Mouse (Mus musculus): ENCODE measurements around the gene Tle2.
A peak's percentile ranks its signal among the peaks of the same experiment; 100 is the strongest.

The Tle2 gene

DNA sequence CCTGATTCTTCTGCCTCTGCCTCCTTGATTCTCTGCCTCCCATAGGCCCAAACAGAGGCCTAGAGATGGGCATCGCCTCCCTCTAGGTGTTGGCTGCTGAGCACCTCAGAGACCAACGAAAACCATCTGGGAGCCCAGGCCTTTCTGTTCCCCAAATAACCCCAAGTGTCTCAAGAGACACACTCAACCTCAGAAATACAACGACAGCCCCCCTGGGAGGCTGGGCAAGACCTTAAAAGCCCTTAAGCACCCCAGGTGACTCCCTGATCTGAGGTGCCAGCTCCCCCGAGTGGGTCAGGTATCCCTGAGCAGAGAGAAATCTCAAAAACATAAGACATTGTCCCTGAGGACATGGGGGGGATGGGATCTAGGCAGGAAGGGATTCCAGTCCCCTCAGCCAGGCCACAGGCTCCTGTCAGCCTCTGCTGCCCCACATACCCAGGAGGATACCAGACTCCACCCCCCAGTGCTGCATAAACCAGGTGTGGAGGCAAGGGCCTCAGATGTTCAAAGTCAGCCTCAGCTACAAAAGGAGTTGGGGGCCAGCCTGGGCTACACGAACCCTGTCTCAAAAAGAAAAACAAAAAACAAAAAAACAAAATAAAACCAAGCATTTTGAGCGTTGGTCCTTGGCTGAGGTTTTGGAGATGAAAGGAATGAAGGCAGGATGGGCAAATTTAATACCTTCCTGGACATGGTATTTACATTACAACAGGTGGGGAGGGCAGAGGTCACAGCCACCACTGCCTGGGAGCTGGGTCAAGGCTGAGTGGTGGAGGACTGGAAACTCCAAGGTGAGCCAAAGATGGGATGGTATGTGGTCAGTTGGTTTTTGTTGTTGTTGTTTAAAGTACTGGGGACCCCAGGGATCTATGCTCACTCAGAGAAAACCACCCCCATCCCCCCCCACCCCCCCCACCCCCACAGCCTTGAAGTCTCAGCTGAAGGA, 20.3 kb upstream of the Tle2 start:
- DNase-seq (ENCODE audit: low spot score in 2 of 2) = no peak

DNA sequence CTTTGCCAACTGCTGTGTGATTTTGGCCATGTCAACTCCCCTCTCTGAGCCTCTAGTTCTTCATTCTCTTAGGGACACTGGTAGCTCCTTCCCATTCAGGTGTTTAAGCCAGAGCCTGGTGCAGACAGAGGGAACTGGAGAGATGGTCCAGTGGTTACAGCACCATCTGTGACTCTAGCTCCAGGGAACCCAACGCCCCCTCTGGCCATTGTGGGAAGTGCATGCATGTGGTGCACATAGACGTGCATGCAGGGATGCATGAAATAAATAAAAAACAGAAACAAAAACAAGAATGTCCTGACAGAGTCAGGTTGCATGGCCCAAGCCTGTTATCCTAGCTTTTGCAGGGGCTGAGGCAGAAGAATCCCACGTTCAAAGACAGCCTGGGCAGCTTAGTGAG, 18.1 kb upstream of the Tle2 start:
- no peak for DNase-seq (ENCODE audit: low spot score in 2 of 2)

DNA sequence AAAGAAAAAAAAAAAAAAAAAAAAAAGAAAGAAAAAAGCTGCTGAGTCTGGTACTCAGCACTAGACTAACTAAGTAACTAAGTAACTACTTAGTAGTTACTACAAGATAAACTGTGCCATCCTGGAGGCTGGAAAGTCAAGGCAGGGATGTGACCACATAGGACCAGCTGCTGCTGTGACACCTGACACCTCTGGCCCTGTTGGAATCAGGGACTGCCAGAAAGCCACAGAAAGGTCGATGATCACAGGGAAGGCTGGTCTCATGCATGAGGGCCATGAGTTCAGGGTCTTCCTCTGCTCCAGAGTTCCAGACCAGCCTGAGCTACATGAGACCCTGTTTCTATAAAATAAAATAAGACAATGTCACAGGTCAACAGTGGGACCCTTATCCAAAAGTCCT, 16.9 kb upstream of the Tle2 start:
- DNase-seq (ENCODE audit: low spot score in 2 of 2) = no peak

DNA sequence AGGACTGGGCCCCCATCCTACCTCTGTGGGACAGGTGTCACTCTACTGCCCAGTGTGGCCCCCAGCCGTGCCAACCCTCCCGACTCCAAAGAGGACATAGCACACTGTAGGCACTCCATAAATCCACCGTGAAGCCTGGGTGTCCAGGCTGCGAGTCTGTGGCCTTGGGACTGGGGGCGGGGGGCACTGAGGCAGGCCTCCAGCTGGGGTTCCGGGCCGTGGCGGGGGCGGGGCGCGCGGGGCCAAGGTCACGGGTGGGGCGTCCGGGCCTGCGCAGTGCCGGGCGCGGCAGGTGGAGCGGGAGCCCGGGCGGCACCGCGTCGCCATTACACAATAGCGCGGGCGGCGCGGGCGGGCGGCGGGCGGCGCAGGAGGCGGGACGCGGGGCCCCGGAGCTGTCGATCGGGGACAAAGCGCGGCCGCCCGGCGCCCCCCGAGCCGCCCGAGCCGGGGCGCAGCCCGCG, 15.2 kb upstream of the Tle2 start, which contains the start of gene Aes:
Gene Aes, plus strand, starts transcription at position 326 of the 464 bp plus-strand sequence.
- peak; percentile 69 to 83 for DNase-seq (ENCODE audit: low spot score in 2 of 2)

DNA sequence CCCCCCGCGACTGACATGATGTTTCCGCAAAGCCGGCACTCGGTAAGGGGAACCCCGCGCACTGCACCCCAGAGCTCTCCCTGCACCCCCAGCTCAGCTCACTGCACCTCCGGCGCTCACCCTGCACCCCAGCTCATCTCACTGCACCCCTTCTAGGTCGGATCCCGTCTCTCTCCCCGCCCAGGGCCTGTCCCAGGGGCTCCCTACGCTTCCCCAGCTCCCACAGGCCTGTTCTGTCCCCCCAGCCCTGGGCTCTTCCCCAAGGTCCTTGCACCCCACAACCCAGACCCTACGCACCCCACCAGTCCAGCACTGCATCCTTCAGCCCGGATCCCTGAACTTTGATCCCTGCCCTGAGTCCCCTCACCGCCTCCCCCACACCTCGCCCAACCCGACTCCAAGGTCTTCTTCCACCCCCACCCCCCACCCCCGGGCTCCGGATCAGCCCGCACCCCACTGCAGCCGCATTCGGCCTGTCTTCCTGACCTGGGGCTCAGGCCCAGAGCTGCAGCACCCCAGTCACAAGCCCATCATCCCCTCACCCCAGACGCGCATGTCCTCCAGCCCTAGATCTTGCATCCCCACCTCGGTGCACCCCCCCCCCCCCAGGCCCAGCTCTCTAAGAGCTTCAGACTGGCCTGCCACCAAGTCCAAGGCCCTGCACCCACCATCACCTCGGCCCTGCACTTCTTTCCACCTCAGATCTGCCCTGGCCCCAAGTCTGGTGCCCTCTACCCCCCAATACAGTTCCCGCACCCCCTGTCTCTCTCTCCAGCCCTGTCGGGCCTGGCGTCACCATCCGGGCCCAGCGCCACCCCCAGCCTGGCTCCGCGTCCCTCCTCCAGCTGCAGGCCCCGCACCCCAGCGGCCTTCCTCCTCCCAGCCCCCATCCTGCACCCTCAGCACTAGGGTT, 14.5 kb upstream of the Tle2 start:
- peak in 1 of 2 experiments; percentile 72 for DNase-seq (ENCODE audit: low spot score in 2 of 2)

DNA sequence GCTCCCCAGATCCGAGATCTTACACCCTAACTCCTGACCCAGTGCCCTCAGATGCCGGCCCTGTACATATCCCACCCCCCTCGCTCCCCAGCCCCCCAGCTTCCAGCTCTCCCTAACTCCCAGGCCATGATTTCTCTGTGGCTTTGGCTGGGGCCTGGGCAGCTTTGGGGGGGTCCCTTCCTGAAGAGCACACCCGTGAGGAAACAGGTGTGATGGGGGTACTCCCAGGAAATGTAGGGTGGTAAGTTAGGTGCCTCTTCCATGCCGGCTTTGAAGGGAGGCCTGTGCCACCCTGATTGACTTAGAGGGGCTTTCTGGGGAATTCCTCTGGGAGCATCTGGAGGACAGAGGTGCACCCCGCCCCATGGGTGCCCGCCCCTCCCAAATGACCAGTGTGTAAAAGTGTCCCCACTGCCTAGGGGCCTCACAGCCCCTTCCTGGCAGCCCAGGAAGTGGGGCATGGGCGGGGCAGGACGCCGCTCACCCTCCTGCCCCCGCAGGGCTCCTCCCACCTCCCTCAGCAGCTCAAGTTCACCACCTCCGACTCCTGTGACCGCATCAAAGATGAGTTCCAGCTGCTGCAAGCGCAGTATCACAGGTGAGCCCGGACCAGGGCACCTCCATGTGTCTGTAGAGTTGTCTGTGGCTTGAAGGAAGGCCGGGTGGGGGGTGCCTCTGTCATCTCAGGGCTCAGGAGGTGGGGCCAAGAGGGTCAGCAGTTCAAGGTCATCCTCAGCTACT, 13.5 kb upstream of the Tle2 start:
- no peak for DNase-seq (ENCODE audit: low spot score in 2 of 2)

DNA sequence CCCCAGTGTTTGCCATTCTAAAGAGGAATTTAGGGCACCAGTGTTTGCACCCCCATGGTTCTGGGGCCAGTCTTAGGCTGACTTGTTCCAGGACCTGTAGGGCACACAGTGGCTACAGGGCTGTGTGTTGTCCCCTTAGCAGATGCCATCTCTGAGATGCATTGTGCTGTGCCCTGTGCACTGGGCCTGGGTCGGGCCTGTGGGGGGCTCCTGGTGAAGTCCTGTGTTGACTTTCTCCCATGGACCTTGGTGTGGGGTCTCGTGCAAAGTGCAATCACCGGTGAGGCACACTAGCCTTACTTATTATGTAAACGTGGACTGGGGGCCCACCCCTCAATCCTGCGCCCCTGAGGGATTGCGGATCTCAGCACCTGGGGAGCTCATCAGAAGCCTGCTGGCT, 11.9 kb upstream of the Tle2 start:
- DNase-seq (ENCODE audit: low spot score in 2 of 2) = no peak

DNA sequence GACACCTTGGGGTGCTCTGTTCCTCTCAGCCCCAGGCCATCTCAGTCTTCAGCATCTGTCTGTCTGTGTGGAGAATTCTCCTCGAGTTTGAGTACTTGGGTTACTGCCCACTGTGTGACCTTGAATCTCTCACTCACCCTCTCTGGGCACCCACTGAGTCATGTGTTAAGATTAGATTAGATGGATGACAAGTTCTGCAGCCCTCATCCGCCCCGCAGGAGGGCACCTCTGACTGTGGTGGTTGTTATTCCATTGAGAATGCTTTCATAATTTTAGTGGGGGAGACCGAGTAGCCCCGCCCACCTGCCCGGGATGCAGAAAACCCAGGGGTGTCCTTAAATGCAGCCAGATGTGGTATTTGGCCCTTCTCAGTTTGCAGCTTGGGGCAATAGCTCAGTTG, 10.9 kb upstream of the Tle2 start:
- no peak for DNase-seq (ENCODE audit: low spot score in 2 of 2)

DNA sequence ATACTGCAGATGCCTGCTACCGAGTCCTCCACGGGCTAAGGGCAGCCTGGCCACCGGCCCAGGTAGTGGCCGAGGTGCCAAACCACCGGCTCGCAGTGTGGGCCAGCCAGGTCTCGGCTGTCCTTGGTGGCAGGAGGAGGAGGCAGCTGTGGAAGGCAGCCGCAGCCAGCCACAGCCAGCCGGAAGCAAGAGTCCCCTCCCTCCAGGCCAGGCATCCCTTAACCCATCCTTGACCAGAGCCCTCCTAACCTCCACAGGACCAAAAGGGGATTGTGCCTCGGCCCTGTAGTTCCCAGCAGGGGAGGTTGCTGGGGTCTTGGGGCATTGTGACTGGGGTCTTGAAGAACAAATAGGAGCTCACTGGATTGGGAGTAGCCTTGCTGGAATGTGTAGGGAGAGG, 10.1 kb upstream of the Tle2 start:
- no peak for DNase-seq (ENCODE audit: low spot score in 2 of 2)

DNA sequence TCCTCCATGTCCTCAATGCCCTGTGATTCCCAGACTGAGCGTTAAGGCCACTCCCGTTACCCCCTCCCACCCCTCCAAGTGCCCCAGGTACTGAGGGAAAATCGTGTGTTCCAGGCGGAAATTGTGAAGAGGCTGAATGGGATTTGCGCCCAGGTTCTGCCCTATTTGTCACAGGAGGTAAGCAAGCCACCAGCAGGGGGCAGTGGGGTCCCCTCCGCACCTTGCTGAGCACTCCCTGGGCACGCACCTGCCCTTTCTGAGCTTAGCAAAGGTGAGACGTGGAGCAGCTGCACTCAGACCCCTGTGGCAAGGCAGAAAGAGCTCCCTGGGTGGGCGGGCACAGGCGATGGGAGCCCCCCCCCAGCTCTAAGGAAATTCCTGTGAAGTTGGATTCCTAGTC, 9.6 kb upstream of the Tle2 start:
- DNase-seq (ENCODE audit: low spot score in 2 of 2) = no peak

DNA sequence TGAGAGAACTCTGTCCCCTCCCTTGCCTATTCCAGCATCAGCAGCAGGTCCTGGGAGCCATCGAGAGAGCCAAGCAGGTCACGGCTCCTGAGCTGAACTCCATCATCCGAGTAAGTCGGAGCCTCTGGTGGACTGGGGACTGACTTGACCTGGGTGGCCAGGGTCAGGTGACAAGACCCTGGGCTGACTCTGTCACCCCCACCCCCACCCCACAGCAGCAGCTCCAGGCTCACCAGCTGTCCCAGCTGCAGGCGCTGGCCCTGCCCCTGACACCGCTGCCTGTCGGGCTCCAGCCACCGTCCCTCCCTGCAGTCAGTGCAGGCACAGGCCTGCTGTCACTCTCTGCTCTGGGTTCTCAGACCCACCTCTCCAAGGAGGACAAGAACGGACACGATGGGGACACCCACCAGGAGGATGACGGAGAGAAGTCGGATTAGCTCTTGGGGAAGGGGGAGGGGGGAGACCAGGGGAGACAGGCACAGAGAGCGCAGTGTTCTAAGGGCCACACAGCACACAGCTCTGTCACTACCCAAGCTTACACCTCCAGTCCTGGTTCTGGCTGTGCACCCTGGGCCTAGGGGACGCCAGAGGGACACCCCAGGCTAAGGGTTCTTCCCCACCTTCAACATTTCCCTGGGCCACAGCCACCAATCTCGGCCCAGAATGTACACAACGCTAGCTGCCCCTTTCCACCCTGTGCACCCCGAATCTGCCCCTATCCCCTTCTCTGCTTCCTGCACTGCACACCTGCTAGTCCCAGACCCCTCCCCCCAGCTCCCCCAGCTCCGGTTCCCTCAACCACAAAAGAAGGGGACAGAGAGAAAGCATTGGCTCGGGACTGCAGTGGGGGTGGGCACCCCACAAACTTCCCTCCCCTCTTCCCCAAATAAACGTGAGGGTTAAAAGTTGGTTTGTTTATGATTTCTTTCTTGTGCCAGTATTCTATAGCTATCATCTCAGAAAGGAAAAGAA, 8.8 kb upstream of the Tle2 start:
- no peak for DNase-seq (ENCODE audit: low spot score in 2 of 2)

DNA sequence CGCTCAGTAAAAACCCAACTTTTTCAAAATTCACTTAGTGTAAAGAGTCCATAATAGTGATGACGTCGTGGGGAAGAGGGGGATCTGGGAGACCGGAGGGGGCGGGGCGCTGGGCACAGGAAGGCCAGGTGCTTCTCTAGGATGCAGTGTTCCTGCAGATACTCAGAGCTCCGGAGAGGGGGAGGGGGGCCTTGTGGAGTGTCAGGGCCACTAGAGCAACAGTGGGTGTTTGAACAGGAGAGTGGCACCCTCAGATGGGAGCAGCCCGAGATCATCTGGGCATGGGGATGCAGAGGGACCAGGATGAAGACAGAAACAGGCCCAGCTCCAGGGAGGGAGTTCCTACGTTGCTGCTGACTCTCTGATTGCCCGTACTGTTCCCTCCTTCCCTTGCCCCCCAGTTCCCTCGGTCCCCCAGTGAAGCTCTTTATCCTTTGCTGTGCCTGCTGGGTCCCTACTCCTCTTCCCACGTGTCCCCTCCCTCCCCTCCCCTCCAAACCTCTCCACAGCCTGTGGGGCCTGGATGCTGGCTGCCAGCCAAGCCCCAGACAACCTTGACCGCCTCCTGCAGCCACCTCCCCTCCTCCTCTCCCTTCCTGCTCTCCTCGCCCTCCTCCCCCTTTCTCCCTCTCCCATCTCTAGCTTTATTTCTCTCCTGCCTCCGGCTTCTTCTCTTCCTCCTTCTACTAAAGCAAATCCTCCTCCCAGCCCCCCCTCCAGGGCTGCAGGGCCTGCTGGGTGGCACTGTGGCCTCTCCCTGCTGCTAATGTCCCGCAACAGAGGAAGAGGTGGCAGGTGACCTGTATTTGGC, 5.8 kb upstream of the Tle2 start:
- no peak for DNase-seq (ENCODE audit: low spot score in 2 of 2)

DNA sequence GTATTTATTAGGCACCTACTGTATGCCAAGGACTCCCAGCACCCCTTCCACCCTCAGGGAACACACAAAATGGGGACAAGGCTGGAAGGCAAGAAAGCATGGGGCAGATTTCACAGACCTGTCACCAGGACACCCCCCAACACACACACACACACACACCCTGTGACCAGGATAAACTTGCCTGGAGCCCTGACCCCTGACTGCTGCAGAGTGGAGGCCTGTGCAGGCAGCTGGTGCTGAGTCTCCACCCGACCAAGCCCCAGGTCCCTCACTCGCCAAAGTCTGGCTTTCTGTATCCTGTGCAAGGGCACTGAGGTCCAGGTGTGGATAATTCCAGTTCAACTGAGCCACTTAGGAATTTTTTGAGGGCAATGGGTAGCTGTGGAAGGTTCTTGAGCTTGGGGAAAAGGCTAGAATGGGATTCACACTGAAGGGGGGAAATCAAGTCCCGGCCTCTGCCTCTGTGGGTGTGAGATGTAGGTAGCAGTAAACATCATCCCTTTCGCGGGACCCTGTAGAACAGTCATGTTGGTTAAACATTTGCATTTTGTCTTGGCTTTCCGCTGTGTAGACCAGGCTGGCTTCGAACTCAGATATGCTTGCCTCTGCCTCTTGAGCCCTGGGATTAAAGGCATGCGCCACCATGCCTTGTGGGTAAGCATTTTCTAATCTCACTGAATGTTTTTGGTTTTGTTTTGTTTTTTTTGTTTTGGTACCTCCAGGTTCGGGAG, 4.7 kb upstream of the Tle2 start:
- no peak for DNase-seq (ENCODE audit: low spot score in 2 of 2)

DNA sequence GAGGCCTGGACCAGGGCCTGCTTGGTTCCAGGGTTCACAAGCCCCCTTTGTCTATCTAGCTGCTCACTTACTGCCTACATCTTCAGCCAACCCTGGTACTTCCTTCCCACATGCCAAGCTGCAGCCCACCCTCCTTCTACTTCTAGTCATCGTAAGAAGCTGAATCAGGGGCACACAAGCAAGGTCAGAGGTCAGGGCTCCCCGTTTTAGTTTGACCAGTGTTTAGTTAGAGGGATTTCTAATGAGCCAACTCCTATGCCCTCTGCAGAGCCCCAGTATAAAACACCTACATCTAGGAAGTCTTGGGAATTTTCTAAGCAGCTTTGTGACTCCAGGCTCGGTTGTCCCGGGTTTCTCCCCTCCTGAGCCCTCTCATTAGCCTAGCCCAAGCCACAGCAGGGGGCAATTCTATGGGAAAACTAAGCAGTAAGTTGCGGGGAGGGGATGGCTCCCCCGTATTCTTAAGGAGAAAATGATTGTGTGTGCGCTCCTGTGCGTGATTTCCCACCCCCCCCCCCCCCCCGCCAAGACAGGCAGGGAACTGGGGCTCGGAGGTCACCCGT, 4.0 kb upstream of the Tle2 start:
- no peak for DNase-seq (ENCODE audit: low spot score in 2 of 2)

DNA sequence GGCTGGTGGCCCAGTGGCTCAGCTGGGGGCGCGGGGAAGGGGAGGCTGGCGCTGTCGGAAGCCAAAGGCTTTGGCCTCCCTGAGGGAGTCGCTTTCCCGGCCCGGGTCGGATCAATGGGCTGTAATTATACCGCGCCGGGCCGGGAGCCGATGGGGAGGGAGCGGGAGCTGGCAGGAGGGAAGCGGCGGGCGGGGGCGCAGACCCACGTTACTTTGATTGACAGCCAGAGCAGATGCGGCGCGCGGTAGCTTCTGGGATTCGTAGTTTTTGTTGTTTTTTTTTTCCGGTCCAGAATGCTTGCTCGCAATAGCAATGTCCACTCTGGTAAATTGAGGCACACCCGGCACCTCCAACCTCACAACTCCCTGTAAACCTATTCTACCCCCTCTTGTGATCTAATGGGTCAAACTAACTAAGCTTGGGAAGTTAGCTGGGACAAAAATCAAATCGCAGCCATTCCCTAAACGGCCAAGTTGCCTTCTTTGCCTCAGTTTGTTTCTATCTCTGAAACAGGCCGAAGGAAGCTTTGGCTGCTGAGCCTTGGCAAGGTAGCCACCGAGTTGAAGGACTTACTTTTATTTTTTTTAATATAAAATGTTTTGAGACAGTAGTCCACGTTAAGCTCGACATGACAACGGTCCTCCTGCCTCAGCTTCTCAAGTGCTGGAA, 3.4 kb upstream of the Tle2 start:
- DNase-seq (ENCODE audit: low spot score in 2 of 2) = peak; percentile 86 to 92

DNA sequence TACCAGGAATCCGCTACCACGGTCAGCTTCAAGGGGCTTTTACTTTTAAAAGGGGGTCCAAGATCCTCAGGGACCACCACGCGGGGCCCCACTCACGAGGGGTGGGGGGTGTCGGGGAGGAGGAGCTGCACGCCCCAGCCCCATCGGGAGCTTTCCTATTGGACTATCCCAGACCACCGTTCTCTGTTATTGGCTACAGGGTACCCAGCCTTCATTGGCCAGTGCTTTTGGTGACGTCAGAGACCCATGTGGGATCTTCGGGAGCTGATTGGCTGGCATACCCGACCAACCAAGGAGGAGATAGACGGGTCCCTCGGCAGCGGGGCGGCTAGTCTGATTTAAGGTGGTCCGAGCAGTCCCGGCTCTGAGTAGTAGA, 2.9 kb upstream of the Tle2 start:
- DNase-seq (ENCODE audit: low spot score in 2 of 2) = peak; percentile 97 to 99

DNA sequence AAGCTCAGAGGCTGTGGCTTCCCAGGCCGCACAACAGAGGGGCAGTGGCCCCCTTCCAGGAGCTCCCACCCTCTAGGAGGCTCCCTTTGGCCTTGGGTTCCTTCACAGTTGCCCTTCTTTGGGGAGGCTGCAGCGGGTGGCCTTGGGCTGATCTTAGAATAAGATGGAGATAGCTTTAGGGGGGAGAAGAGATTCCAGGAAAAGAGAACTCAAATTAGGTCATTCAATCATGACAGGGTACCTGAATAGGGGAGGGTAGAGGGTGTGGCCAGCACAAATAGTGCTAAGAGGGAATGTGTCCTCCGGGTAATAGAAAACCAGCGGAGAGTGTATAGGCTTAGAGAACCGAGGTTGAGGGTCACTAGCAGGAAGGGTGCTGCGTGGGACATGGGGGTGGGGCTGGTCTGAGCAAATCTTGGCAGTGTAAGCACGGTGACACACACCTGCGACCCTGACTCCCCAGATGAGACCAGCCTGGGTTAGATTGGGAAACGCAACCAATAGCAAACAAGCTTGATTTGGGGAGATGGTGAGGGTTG, 2.2 kb upstream of the Tle2 start:
- no peak for DNase-seq (ENCODE audit: low spot score in 2 of 2)

DNA sequence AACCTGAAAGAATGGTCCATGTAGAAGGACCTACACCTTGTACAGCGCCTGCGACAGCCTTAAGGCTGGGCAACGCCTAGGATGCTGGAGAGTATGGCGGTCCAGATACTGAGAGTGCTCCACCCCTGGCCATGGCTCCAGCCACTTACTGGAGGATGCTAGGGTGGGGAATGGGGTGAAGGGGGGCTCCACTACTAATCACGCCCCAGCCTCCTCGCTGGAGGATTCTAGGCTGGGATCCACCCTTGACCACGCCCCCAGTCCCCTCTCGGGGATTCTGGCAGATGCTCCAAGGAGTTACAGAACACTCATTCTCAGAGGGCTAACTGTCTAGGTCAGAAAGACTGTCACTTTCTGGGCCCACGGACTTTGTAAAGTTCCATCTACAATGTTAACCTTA, 1.4 kb upstream of the Tle2 start:
- peak; percentile 38 to 68 for DNase-seq (ENCODE audit: low spot score in 2 of 2)
